Mouse (Mus musculus) stomach, embryonic 16.5 days (tissue): ENCODE data around the gene Flot2. TPM values are rescaled to one million over a fixed set of nuclear protein-coding genes. Genes with fewer than 3 reads are reported as not detected.

Experiments used
- ATAC-seq: fragments of 200-750 bp; cut with Nextera tagmentation; 2 replicates; pipeline ENCODE4 v1.8.0; 2017; ENCODE audit warnings: moderate number of reproducible peaks, moderate TSS enrichment; ENCODE audit not compliant: insufficient read depth, low FRiP score
- H3K27ac ChIP-seq: fragments of 300-500 bp; sonication (generic); 2 replicates; pipeline ENCODE4 v1.5.1; 2014; ENCODE audit warnings: low read length
- H3K27me3 ChIP-seq: fragments of 300-500 bp; sonication (generic); 2 replicates; pipeline ENCODE4 v1.6.1; 2014; ENCODE audit warnings: low read length, control low read depth, mixed read lengths; ENCODE audit not compliant: control insufficient read depth, insufficient read depth
- H3K36me3 ChIP-seq: fragments of 300-500 bp; sonication (generic); 2 replicates; pipeline ENCODE4 v1.6.1; 2014; ENCODE audit warnings: low read length; ENCODE audit not compliant: control insufficient read depth, insufficient read depth
- H3K4me1 ChIP-seq: fragments of 300-500 bp; sonication (generic); 2 replicates; pipeline ENCODE4 v1.6.1; 2014; ENCODE audit warnings: low read length, control low read depth, mixed read lengths; ENCODE audit not compliant: control insufficient read depth, insufficient read depth
- H3K4me2 ChIP-seq: fragments of 300-500 bp; sonication (generic); 2 replicates; pipeline ENCODE4 v1.6.1; 2014; ENCODE audit warnings: low read depth, low read length, mixed read lengths
- H3K4me3 ChIP-seq: fragments of 300-500 bp; sonication (generic); replicated peaks from 2 replicates; pipeline ENCODE4 v1.5.1; 2014; ENCODE audit warnings: mild to moderate bottlenecking, low read length
- H3K9ac ChIP-seq: fragments of 300-500 bp; sonication (generic); 2 replicates; pipeline ENCODE4 v1.6.1; 2014; ENCODE audit warnings: low read length
- H3K9me3 ChIP-seq: fragments of 300-500 bp; sonication (generic); replicated peaks from 2 replicates; pipeline ENCODE4 v1.6.1; 2016; ENCODE audit warnings: low read length, control low read depth; ENCODE audit not compliant: control insufficient read depth
- WGBS: fragments of 180-500 bp; shearing (Covaris S2); extraction: QIAGEN DNeasy Blood & Tissue Kit; methylation state at CpG from one replicate; pipeline ENCODE4 v1.1.7; 2014; 5-methylcytosine and 5-hydroxymethylcytosine counted together
- polyA plus RNA-seq: library from polyadenylated mRNA; unstranded; fragments of >200 nt; fragmentation: Nextera tagmentation; extraction: Ambion mirVana; gene quantifications from 2 replicates; pipeline ENCODE4 v1.2.1, GENCODE M21; 2015

Flot2 gene
- polyA plus RNA-seq, 1 experiment from 2014 or later, result 59.0 TPM

DNA sequence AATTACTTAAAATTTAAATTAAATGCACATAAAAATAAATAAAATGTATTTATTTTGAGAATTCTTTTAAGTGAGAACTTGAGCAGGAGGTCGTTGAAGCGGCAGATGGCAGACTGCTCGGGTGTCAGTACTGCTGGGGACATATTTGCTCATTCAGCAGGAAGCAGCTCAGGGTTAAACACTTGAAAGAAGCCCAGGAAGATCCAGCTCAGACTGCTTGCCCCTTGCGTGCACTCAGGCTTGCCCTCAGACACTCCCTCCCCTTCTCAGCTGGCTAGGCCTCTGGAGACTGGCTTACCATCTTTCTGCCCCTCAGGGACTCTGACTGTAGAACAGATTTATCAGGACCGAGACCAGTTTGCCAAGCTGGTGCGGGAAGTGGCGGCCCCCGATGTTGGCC is 19.2 kb downstream of the Flot2 start:
- 84% methylated on average over 8 of the region's 8 CpGs for WGBS
- Histone ChIP-seq H3K9ac (no peak overlapping the region), H3K4me3 (no peak overlapping the region), H3K36me3 (no peaks in the 10 kb centered on the region; the same call in 1 of the 2 replicates), H3K27me3 (no peaks in the 10 kb centered on the region), H3K4me1 (no peaks in the 10 kb centered on the region), H3K9me3 (no peaks in the 10 kb centered on the region), H3K4me2 (no peak overlapping the region), H3K27ac (no peak overlapping the region)
- ATAC-seq, result no peak

DNA sequence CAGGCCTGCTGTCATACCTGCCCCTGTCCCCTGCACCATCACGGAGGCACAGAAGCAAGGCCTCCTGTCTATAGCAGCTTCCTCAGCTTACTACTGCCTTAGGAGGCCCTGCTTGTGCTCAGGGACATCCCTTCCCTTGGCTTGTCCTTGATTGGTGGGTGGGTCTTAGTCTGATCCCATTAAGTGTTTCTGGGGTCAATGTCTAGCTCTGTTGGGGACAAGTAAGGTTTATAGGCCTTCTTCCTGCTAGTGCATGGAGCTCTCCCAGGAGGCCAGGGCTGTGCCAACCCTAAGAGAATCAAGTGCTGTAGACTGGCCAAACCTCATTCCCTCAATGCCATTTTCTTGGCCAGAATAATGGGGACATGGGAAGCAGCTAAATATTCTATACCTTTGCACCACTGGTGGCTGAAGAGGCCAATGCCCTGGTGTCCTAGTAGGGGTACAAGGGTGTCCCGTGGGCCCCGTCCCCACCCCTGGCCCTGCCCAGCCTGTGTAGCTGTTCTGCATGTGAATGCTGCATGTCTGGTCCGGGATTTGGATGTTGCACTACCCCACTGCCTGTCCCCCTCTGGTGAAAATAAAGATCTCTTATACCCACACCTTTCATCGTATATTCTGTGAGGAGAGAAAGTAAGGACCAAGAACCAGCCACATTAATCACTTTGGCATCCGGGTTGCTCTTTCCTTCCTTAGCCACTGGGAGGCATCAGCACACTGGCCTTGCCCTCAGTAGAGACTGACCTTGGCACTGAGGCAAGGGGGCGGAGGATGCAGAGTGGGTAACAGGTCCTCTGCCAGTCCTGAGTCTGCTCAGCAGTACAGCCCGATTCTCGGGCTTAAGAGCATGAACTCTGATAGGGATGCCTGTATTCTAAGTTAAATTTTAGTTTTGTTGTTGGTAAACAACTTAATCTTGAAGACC is 22.4 kb downstream of the Flot2 start:
- WGBS, result 56% methylated on average over 9 of the region's 9 CpGs
- H3K4me3 ChIP-seq, result no peak overlapping the region
- no peaks in the 10 kb centered on the region for H3K9me3 ChIP-seq
- no peak overlapping the region for H3K9ac ChIP-seq
- H3K36me3 ChIP-seq, result no peaks in the 10 kb centered on the region; the same call in 1 of the 2 replicates
- H3K4me2 ChIP-seq, result no peak overlapping the region
- no peaks in the 10 kb centered on the region for H3K4me1 ChIP-seq
- peak; percentile 76; the same call in 1 of the 2 replicates for ATAC-seq
- H3K27me3 ChIP-seq, result no peaks in the 10 kb centered on the region
- no peak overlapping the region for H3K27ac ChIP-seq

DNA sequence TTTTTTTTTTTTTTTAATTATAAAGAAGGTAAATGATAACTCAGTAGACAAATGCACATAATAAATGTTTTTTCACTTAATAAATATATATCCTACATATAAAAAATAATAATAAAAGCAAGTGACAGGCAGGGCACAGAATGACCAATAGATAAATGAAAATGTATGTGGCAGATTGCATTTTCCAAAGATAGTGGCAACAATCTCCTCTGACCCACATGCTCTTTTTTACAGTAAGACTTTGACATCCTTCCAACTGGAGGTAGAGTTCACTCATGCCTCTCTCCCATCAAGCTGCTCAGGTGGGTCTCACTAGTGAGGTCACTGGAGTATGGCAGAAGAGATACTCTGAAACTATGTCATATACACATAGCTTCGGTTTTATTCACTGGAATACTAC is 24.8 kb downstream of the Flot2 start:
- Histone ChIP-seq H3K9me3 (no peaks in the 10 kb centered on the region), H3K9ac (no peak overlapping the region), H3K27me3 (no peaks in the 10 kb centered on the region), H3K36me3 (no peaks in the 10 kb centered on the region), H3K4me1 (no peaks in the 10 kb centered on the region), H3K4me2 (no peak overlapping the region), H3K27ac (no peak overlapping the region), H3K4me3 (no peak overlapping the region)
- 74% methylated on average over 1 of the region's 1 CpGs for WGBS
- ATAC-seq, result no peak

DNA sequence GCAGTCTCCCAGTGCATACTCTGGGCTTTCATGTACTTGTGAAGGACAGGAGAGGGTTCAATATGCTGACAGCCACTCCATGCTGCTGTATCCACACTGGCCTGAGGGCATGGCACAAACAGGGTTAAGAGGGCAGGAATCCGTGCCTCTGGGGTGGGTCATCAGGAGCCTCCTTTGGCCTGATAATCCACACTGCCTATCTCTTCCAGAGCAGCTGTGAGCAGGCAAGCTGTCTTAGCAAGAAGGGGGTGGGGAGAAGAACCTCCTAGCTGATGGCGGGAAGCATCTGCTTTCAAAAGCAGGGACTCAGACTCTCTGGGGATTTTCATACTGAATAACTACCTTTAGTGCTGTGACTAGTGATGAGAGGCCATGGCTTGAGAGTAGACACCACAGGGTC is 28.2 kb downstream of the Flot2 start:
- no peaks in the 10 kb centered on the region for H3K9me3 ChIP-seq
- H3K4me2 ChIP-seq, result no peak overlapping the region
- WGBS, result 40% methylated on average over 2 of the region's 2 CpGs
- H3K27ac ChIP-seq, result no peak overlapping the region
- no peak overlapping the region for H3K4me3 ChIP-seq
- no peaks in the 10 kb centered on the region for H3K36me3 ChIP-seq
- no peaks in the 10 kb centered on the region for H3K4me1 ChIP-seq
- H3K27me3 ChIP-seq, result no peaks in the 10 kb centered on the region
- ATAC-seq, result peak; percentile 63; the same call in 1 of the 2 replicates
- H3K9ac ChIP-seq, result no peak overlapping the region

DNA sequence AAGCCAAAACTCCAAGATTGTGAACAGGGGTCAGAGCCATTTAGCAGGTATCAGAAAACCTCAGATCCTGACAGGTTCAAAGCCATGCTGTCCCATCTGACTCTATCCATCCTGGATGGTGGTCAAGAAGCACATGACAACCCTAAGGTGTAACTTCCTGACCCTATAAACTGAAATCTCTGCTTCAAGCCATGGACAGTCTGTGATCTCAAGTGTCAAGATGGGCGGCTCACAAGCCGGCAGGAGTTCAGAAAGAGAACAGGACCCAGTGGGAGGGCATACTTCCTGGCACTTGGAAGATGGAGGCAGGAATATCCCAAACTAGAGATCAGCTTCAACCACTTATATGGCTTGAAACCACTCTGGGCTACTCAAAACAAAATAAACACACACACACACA is 28.9 kb downstream of the Flot2 start:
- H3K27me3 ChIP-seq, result no peaks in the 10 kb centered on the region
- H3K9me3 ChIP-seq, result no peaks in the 10 kb centered on the region
- H3K4me2 ChIP-seq, result no peak overlapping the region
- H3K4me3 ChIP-seq, result no peak overlapping the region
- WGBS, result 68% methylated on average over 2 of the region's 2 CpGs
- no peak overlapping the region for H3K9ac ChIP-seq
- H3K36me3 ChIP-seq, result no peaks in the 10 kb centered on the region
- no peak overlapping the region for H3K27ac ChIP-seq
- H3K4me1 ChIP-seq, result no peaks in the 10 kb centered on the region
- no peak for ATAC-seq

DNA sequence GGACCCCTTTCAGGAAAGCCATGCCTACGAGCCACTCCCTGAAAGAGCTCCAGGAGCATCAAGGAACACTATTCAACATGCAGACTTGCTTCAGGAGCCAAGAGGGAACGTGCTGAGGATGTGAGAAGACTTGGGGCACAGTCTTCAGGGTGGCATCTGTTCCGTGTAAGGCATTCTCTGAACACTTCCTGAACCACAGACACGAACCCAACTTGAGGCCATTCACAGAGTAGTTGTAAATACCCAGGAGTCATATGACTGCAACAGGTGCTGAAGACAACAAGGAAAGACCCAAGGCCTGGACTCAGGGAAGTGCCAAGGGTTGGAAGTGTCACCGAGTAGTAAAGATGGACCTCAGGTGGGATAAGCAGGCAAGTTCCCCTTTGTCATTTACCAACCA is 29.8 kb downstream of the Flot2 start:
- no peak overlapping the region for H3K9ac ChIP-seq
- no peak overlapping the region for H3K27ac ChIP-seq
- H3K4me3 ChIP-seq, result no peak overlapping the region
- no peak for ATAC-seq
- peaks cover 2% of the 10 kb centered on the region; the same call in 1 of the 2 replicates for H3K4me1 ChIP-seq
- H3K9me3 ChIP-seq, result no peaks in the 10 kb centered on the region
- no peaks in the 10 kb centered on the region for H3K36me3 ChIP-seq
- H3K27me3 ChIP-seq, result no peaks in the 10 kb centered on the region
- no peak overlapping the region for H3K4me2 ChIP-seq
- 71% methylated on average over 5 of the region's 5 CpGs for WGBS

DNA sequence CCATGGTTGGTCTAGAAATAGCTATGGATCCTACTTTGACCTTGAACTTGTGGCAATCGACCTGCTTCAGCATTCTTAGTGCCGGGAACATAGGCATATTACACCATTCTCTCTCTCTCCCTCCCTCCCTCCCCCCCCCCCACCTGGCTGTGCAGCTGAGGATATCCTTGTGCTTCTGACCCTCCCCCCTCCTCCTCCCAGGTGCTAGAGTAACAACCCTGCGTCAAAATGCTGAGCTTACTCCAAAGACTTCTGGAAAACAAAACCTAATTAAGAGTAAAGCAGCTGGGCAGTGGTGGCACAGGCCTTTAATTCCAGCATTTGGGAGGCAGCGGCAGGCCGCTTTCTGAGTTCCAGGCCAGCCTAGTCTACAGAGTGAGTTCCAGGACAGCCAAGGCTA is 31.4 kb downstream of the Flot2 start:
- no peak for ATAC-seq
- no peaks in the 10 kb centered on the region for H3K9me3 ChIP-seq
- no peak overlapping the region for H3K27ac ChIP-seq
- H3K4me1 ChIP-seq, result peaks cover 5% of the 10 kb centered on the region; the same call in 1 of the 2 replicates
- 68% methylated on average over 5 of the region's 5 CpGs for WGBS
- no peak overlapping the region for H3K9ac ChIP-seq
- no peak overlapping the region for H3K4me3 ChIP-seq
- peaks cover 1% of the 10 kb centered on the region; the same call in 1 of the 2 replicates for H3K36me3 ChIP-seq
- no peak overlapping the region for H3K4me2 ChIP-seq
- H3K27me3 ChIP-seq, result no peaks in the 10 kb centered on the region

DNA sequence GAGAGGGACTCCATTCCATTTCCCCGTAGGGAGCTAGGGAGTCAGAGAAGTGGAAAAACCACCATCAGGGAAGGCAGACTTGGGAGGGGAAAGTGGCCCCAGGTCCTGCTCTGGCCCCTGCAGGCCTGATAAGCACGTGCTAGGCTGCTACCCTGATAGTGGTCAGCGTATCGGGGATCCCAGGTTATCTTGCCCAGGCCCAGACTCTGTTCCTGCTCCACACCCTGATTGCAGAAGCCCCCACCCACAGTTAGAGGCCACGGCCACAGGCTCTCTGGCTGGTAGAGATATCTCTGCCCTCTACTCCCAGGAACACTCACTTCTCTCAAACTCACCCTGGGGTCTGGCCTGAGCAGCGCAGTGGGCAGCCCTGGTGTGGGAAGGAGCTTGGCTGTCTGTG is 31.9 kb downstream of the Flot2 start:
- Histone ChIP-seq H3K9ac (peak overlapping the region; percentile 23; the same call in 1 of the 2 replicates), H3K4me3 (no peak overlapping the region), H3K27ac (no peak overlapping the region), H3K4me2 (no peak overlapping the region), H3K4me1 (peaks cover 5% of the 10 kb centered on the region; the same call in 1 of the 2 replicates), H3K36me3 (peaks cover 6% of the 10 kb centered on the region; the same call in 1 of the 2 replicates), H3K9me3 (no peaks in the 10 kb centered on the region), H3K27me3 (no peaks in the 10 kb centered on the region)
- WGBS, result 66% methylated on average over 6 of the region's 6 CpGs
- ATAC-seq, result peak; percentile 65

DNA sequence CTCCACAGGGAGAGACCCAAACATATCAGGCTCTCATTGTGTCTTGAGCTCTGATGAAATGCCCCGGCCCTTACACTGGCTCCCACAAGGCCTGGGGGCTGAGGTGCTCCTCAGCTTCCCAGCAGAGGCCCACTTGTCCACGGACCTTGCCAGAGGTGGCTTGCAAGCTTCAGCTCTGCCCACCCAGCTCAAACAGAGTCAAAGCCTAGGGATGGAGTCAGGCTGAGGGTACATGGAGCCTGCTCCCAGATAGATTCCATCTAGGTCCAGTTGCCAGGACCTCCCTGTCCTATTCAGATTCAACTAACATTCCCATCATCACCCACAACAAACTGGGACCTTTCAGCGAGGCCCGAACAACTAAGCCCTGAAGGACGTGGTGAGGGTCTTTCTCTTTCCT is 34.2 kb downstream of the Flot2 start:
- peak overlapping the region; percentile 38; the same call in 1 of the 2 replicates for H3K27ac ChIP-seq
- H3K4me1 ChIP-seq, result peaks cover 5% of the 10 kb centered on the region; the same call in 1 of the 2 replicates
- H3K27me3 ChIP-seq, result no peaks in the 10 kb centered on the region
- peaks cover 15% of the 10 kb centered on the region; the same call in 1 of the 2 replicates for H3K36me3 ChIP-seq
- no peaks in the 10 kb centered on the region for H3K9me3 ChIP-seq
- ATAC-seq, result no peak
- no peak overlapping the region for H3K9ac ChIP-seq
- no peak overlapping the region for H3K4me3 ChIP-seq
- no peak overlapping the region for H3K4me2 ChIP-seq
- WGBS, result 76% methylated on average over 5 of the region's 5 CpGs
